Mouse (Mus musculus) intestine, embryonic 16.5 days (tissue): Measurements from ENCODE around the gene Mrm3. TPM values are rescaled to one million over a fixed set of nuclear protein-coding genes. Genes with fewer than 3 reads are reported as not detected.
"Not testable (repeated sequence)": the region's sequence is repeated elsewhere in the genome, so short reads cannot be mapped to it uniquely, and the experiment has no call there.

Experiments used
- ATAC-seq: fragments of 200-750 bp; cut with Nextera tagmentation; 2 replicates; pipeline ENCODE4 v1.8.0; 2017; ENCODE audit warnings: moderate TSS enrichment, moderate library complexity
- H3K27ac ChIP-seq: fragments of 300-500 bp; sonication (generic); 2 replicates; pipeline ENCODE4 v1.5.1; 2014; ENCODE audit warnings: mild to moderate bottlenecking, low read length
- H3K27me3 ChIP-seq: fragments of 300-500 bp; sonication (generic); replicated peaks from 2 replicates; pipeline ENCODE4 v1.6.1; 2014; ENCODE audit warnings: low read length, control low read depth, mixed read lengths; ENCODE audit not compliant: control insufficient read depth, insufficient read depth
- H3K36me3 ChIP-seq: fragments of 300-500 bp; sonication (generic); 2 replicates; pipeline ENCODE4 v1.6.1; 2014; ENCODE audit warnings: low read length, control low read depth; ENCODE audit not compliant: control insufficient read depth, insufficient read depth
- H3K4me1 ChIP-seq: fragments of 300-500 bp; sonication (generic); 2 replicates; pipeline ENCODE4 v1.6.1; 2014; ENCODE audit warnings: low read length, control low read depth, mixed read lengths; ENCODE audit not compliant: control insufficient read depth, insufficient read depth
- H3K4me2 ChIP-seq: fragments of 300-500 bp; sonication (generic); 2 replicates; pipeline ENCODE4 v1.6.1; 2014; ENCODE audit warnings: low read depth, low read length, control low read depth
- H3K4me3 ChIP-seq: fragments of 300-500 bp; sonication (generic); 2 replicates; pipeline ENCODE4 v1.5.1; 2014; ENCODE audit warnings: mild to moderate bottlenecking, low read length
- H3K9ac ChIP-seq: fragments of 300-500 bp; sonication (generic); 2 replicates; pipeline ENCODE4 v1.6.1; 2014; ENCODE audit warnings: low read depth, low read length
- H3K9me3 ChIP-seq: fragments of 300-500 bp; sonication (generic); 2 replicates; pipeline ENCODE4 v1.6.1; 2016; ENCODE audit warnings: low read length, control low read depth; ENCODE audit not compliant: control insufficient read depth
- WGBS: fragments of 180-500 bp; shearing (Covaris S2); extraction: QIAGEN DNeasy Blood & Tissue Kit; methylation state at CpG from one replicate; pipeline ENCODE4 v1.1.7; 2014; 5-methylcytosine and 5-hydroxymethylcytosine counted together
- polyA plus RNA-seq: library from polyadenylated mRNA; unstranded; fragments of >200 nt; fragmentation: Nextera tagmentation; extraction: Ambion mirVana; gene quantifications from 2 replicates; pipeline ENCODE4 v1.2.1, GENCODE M21; 2015

Mrm3 gene
- polyA plus RNA-seq, result 22.9 and 29.2 TPM in 2 replicates

DNA sequence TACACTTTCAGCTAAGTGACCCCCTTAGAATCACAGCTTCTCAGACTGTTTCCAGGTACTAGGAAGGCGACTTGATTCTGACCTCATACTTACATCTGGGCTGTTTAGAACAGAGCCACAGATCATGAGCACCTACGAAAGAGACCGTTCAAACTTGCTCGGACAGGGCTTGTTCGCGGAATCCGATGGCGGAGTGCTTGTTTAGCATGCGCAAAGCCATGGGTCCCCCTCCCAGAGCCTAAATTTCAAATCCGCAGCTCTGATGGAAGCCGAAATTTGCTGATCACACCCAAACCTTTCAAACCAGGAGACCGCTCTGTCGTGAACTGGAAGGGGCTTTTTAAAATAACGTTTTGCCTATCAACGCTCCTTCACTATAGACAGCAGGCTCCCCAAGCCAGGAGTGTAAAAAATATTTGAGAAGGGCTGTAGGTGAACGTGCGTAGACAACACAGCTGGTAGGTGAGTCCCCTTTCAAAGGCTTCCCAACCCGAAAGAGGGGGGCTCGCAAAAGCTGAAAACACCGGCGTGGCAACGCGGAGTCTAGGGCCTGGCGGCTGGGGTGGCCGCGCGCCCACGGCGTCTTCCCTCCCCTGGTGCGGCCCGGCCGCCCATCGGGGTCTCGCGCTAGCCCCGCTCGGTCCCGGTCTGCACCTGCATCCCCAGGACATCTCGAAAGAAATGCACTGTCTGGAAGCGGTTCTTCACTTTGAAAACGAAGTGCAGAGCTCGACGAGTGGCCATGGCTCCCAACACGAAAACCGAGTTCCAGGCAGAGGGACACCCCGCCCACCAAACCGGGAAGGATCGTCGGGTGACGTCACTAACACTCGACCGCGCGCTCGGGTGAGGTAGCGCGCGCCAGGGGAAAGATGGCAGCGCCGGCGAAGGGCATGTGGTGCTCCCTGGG, at the start of gene Mrm3, which contains the start of gene Glod4:
Gene Mrm3 (plus strand): TSS at position 815 of the 910 bp plus-strand sequence.
Gene Glod4 (minus strand): TSS at position 825 of the 910 bp plus-strand sequence.
- H3K36me3 ChIP-seq, result no peaks in the 10 kb centered on the region

DNA sequence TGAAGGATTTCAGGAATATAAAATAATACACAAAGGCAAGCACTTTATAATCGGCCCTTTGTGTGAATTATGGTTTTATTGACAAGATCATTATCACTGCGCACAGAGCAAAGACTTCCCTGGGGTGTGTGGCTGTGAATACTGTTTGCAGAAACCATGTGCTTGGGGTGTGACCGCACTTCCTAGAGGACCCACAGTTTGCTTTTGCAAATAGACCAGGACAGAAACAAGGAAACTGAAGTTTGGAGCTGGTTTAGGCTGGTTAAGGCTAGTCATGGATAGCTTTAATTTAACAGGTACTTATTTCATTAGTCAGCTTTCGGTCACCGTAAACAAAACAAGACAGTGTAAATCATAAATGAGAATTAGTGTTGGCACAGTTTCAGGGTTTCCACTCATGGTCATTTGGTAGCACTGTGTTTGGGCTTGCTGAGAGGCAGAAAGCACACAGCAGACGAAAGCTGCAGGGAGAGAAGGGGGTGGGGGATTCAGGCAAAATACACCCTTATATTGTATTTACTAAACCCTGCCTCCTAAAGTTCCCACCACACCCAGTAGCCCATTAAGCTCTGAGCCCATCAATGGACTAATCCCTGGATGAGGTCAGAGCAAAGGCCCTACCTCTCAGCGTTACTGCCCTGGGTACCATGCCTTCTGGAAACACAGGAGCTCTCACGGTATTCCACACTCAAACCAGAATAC, 47.1 kb upstream of the Mrm3 start:
- 40% methylated on average over 8 of the region's 8 CpGs for WGBS
- no peaks in the 10 kb centered on the region for H3K36me3 ChIP-seq
- no peaks in the 10 kb centered on the region for H3K27me3 ChIP-seq
- no peaks in the 10 kb centered on the region for H3K9me3 ChIP-seq
- peak overlapping the region; percentile 1 for H3K4me3 ChIP-seq
- H3K9ac ChIP-seq, result peak overlapping the region; percentile 50
- ATAC-seq, result peak; percentile 92
- peaks cover 12% of the 10 kb centered on the region for H3K4me1 ChIP-seq
- H3K27ac ChIP-seq, result peak overlapping the region; percentile 85
- peak overlapping the region; percentile 34 for H3K4me2 ChIP-seq

More for the DNA sequence above, at the start of gene Mrm3, which contains the start of gene Glod4:
- Histone ChIP-seq H3K4me1 (peaks cover 7% of the 10 kb centered on the region; the same call in 1 of the 2 replicates), H3K27me3 (no peaks in the 10 kb centered on the region), H3K4me2 (peak within 1 kb of the TSS; percentile 73), H3K4me3 (peak within 1 kb of the TSS; percentile 95), H3K9ac (peak within 1 kb of the TSS; percentile 93), H3K27ac (peak within 1 kb of the TSS; percentile 50), H3K9me3 (no peaks in the 10 kb centered on the region)
- under 1% methylated on average over 61 of the region's 61 CpGs for WGBS
- ATAC-seq, result peak; percentile 90

DNA sequence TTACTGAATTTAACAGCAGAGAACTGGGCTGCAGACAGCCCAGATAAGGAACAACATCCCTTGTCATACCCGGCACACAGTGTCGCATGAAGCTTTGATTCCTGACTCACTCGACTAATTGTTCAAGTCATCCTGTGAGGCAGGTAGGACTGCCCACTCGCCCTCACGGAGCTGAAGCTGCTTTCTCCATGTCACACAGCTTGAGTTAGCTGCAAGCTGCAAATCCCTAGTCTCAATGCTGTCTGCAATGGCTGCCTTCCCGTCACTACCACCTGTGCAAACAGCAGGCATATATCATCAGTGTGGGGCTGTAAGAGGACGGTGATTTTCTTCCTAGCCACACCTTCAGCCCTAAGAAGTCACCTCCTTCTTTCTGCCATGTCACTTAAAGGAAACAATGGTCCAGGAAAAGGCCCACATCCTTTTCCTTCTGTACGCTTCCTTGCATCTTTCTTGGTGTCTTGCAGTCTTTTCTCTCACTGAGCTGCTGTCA, 46.5 kb upstream of the Mrm3 start:
- Histone ChIP-seq H3K9ac (peak overlapping the region; percentile 50), H3K36me3 (no peaks in the 10 kb centered on the region), H3K4me3 (peak overlapping the region; percentile 1), H3K27ac (peak overlapping the region; percentile 85), H3K4me2 (peak overlapping the region; percentile 34), H3K9me3 (no peaks in the 10 kb centered on the region), H3K27me3 (no peaks in the 10 kb centered on the region), H3K4me1 (peaks cover 15% of the 10 kb centered on the region)
- ATAC-seq, result no peak
- 47% methylated on average over 8 of the region's 8 CpGs for WGBS

DNA sequence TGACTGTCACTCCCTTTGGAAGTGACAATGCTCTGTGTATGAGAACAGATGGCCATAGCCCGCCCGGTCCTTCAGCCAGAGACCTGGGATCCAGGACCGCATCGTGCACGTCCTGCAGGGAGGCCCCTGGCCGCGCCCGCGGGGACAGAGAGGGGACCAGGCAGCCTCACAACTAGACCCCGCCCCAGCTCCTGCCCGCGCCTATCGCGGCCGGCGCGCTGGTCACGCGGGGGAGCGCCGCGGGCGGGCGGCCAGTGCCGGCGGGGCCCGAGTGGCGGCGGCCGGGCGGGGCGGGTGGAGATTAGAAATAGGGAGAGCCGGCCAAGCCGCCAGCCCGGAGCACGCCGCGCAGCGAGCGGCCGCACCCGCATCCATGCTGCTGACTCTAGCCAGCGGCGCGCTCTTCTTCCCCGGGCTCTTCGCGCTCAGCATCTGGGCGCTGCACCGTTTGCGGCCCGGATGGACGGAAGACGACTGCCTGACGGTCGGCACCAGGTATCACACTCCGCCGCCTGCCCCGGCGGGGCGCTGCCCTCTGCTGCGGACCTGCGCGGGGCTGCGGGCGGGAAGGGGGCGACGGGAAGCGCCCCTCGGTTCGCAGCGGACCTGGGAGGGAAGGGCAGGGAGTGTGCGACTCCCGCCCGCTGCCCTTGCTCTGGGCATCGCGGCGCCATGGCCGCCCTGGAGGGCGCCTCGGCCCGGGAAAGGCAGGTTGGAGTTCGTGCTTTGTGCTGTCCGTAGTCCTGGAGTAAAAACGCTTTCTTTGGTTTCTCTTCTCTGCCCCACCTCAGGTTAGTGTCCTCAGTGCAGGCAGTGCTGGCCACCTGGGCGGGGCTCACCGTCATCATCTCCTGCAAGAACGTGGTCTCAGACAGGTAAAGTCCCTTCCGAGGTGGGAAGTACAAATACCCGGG, 41.5 kb upstream of the Mrm3 start:
- Histone ChIP-seq H3K27ac (peak overlapping the region; percentile 74), H3K36me3 (peaks cover 4% of the 10 kb centered on the region; the same call in 1 of the 2 replicates), H3K27me3 (no peaks in the 10 kb centered on the region), H3K4me1 (peaks cover 19% of the 10 kb centered on the region), H3K9ac (peak overlapping the region; percentile 81), H3K9me3 (no peaks in the 10 kb centered on the region), H3K4me3 (peak overlapping the region; percentile 68), H3K4me2 (peak overlapping the region; percentile 86)
- ATAC-seq, result peak; percentile 99
- under 1% methylated on average over 88 of the region's 90 CpGs for WGBS

DNA sequence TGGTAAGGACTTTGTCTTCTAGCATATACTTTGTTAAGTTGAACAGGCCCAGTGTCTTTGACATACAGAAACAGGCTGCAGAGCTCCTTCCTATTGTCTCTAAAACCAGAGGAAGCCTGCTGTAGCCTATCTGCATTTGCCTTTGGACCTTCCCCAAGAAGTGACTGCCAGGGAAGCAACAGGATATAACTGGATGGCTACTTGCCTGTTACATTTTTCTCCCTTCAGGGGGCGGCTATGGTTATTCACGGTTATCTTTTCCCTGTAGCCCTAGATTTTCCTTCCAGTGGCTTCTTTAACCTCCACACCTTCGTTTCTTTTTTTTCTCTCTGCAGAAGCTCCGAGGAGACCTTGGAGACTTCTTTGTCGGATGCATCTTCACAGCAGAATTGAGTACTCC, 36.7 kb upstream of the Mrm3 start:
- H3K27ac ChIP-seq, result no peak overlapping the region
- H3K9ac ChIP-seq, result no peak overlapping the region
- ATAC-seq, result no peak
- H3K4me1 ChIP-seq, result peaks cover 11% of the 10 kb centered on the region; the same call in 1 of the 2 replicates
- no peaks in the 10 kb centered on the region for H3K27me3 ChIP-seq
- no peak overlapping the region for H3K4me3 ChIP-seq
- H3K9me3 ChIP-seq, result no peaks in the 10 kb centered on the region
- no peak overlapping the region for H3K4me2 ChIP-seq
- 85% methylated on average over 5 of the region's 5 CpGs for WGBS
- peaks cover 18% of the 10 kb centered on the region; the same call in 1 of the 2 replicates for H3K36me3 ChIP-seq

DNA sequence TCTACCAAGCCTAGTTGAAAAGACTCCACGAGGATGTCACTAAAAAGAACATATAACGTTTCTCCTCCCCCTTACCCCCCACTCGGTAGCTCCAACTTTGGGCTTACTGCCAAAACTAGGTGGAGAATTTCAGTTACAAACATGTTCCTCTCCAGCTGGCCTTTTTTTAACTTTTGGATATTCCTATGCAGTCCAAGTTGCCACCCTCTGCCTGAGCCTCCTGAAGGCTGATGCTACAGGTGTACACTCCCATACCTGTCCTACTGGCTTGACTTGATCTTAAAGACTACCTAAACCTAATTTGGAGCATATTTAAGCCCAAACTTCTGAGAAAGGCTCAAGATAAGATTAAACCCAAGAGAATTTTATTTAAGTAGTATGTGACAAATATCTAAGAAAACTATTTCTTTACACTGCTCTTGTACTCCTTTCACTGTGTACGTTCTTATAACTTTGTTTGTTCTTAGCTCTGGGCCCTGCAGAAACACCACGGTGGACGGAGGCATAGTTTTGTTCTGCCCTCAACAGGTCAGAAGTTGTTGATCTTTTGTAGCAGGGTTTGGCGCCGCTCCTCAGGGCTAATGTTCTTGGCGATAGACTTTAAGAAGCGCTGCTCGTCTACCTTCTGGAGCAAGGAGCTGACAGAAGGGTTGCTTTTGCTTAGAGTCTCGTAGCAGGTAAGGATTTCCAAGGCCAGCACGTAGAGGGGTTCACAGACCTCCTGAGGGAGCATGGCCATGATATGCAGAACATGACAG, 33.1 kb upstream of the Mrm3 start:
- H3K27me3 ChIP-seq, result no peaks in the 10 kb centered on the region
- no peak overlapping the region for H3K9ac ChIP-seq
- 78% methylated on average over 13 of the region's 13 CpGs for WGBS
- ATAC-seq, result no peak
- H3K4me2 ChIP-seq, result no peak overlapping the region
- no peaks in the 10 kb centered on the region for H3K4me1 ChIP-seq
- no peak overlapping the region for H3K4me3 ChIP-seq
- no peak overlapping the region for H3K27ac ChIP-seq
- H3K9me3 ChIP-seq, result no peaks in the 10 kb centered on the region
- H3K36me3 ChIP-seq, result peaks cover 27% of the 10 kb centered on the region

DNA sequence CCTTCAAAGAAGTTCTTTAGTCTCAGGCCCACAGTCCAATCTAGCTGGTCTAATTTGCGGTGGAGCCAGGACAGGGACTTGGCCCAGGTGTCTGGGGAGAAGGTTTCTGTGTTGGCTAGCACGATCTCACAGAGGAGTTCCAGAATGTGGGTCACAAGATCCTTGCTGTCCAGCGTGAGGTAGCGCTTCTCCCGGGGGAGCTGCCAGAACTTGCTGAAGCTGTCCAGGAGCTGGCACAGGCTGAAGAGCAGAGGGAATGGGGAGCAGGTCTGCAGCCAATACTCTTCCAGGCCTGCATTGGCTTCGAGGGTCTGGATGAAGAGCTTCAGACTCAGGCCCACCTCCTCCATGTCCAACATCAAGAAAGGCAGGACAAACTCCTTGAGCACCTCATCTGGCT, 31.9 kb upstream of the Mrm3 start:
- ATAC-seq, H3K9me3 ChIP-seq, H3K9ac ChIP-seq, H3K27me3 ChIP-seq, H3K4me3 ChIP-seq, H3K27ac ChIP-seq, H3K4me2 ChIP-seq, H3K4me1 ChIP-seq: not testable (repeated sequence)
- peaks cover 24% of the 10 kb centered on the region for H3K36me3 ChIP-seq
- 91% methylated on average over 2 of the region's 6 CpGs for WGBS

DNA sequence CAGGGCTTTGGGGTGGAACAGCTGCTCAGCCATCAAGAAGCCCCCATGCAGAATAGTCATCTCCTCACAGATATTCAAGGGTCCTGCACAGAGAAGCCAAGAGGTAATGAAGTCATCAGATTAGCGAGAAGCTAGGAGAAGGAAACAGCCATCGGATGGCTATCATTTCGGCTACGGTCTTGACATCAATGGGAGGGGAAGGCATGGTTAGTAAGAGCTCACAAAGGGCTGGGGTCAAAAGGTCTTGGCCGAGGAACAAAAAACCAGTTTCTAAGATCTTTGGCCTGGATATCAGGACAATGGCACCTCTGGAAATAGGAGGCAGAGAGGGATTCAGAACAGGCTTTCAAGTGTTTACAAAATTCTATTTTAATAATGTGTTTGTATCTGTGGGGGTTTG, 29.7 kb upstream of the Mrm3 start:
- no peak overlapping the region for H3K27ac ChIP-seq
- no peak overlapping the region for H3K9ac ChIP-seq
- no peaks in the 10 kb centered on the region for H3K27me3 ChIP-seq
- WGBS, result 81% methylated on average over 5 of the region's 5 CpGs
- H3K4me2 ChIP-seq, result no peak overlapping the region
- no peaks in the 10 kb centered on the region for H3K9me3 ChIP-seq
- H3K36me3 ChIP-seq, result peaks cover 14% of the 10 kb centered on the region
- ATAC-seq, result no peak
- H3K4me3 ChIP-seq, result no peak overlapping the region
- H3K4me1 ChIP-seq, result peaks cover 15% of the 10 kb centered on the region
